Mouse (Mus musculus) colon, adult 2 months (tissue): ENCODE measurements around the gene Gm17124. TPM values are rescaled to one million over a fixed set of nuclear protein-coding genes. Genes with fewer than 3 reads are reported as not detected.

Experiments
- polyA plus RNA-seq: library from polyadenylated mRNA; depleted of rRNA; stranded (reverse); fragments of >200 nt; gene quantifications from 2 replicates; pipeline ENCODE4 v1.2.3, GENCODE M21; 2012; rRNA removed

The Gm17124 gene
- not detected in 2 replicates for polyA plus RNA-seq

DNA sequence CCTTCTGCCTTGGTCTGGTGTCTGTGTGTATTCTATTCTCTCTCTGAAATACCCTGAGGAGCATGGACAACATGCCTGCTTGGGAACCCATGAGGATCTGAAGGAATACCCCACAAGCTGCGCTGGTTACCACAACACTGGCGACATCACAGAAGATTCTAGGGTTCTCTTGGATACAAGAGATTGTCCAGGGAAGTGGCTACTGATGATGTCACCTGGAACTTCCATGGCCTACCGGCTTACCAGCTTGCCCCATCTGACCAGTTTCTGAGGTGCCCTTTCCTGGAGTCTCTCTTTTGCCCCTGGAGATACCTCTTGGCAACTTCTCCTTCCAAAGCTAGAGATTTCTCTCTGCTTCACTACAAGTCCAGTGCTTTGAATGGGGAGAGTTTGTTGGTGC, at the start of gene Gm17124:
Gene Gm17124, minus strand, starts transcription at position 101 of the 400 bp plus-strand sequence.

DNA sequence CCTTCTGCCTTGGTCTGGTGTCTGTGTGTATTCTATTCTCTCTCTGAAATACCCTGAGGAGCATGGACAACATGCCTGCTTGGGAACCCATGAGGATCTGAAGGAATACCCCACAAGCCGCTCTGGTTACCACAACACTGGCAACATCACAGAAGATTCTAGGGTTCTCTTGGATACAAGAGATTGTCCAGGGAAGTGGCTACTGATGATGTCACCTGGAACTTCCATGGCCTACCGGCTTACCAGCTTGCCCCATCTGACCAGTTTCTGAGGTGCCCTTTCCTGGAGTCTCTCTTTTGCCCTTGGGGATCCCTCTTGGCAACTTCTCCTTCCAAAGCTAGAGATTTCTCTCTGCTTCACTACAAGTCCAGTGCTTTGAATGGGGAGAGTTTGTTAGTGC, 42.1 kb upstream of the Gm17124 start, which contains the start of gene Gm3633:
Gene Gm3633, minus strand, starts transcription at position 101 of the 400 bp plus-strand sequence.

Other genes starting within 250 kb of the Gm17124 start
- not detected in 2 replicates for gene Gm8005, start 160.2 kb downstream of the Gm17124 start, polyA plus RNA-seq
- gene Gm8011, start 136.0 kb downstream of the Gm17124 start, polyA plus RNA-seq: not detected in 2 replicates
- gene Gm8020, start 97.5 kb downstream of the Gm17124 start, polyA plus RNA-seq: not detected in 2 replicates
- not detected in 2 replicates for gene Gm8024, start 75.6 kb downstream of the Gm17124 start, polyA plus RNA-seq
- not detected in 2 replicates for gene Gm3633, start 42.0 kb upstream of the Gm17124 start, polyA plus RNA-seq
- not detected in 2 replicates for gene Gm10378, start 56.1 kb upstream of the Gm17124 start, polyA plus RNA-seq
- not detected in 2 replicates for gene Gm3015, start 168.9 kb upstream of the Gm17124 start, polyA plus RNA-seq
- gene Gm10377, start 198.1 kb upstream of the Gm17124 start, polyA plus RNA-seq: not detected in 2 replicates